Mouse (Mus musculus) C2C12 (cell line): ENCODE measurements around the gene Usp45.

Experiments
- CEBPB ChIP-seq: IDR thresholded peaks from one replicate; pipeline ENCODE4 v1.6.1; 2011; ENCODE audit warnings: low read depth, mild to moderate bottlenecking, control low read depth, moderate library complexity
- CTCF ChIP-seq: IDR thresholded peaks from one replicate; pipeline ENCODE4 v1.5.1; 2011; ENCODE audit not compliant: control insufficient read depth, insufficient read depth, insufficient read length
- MYOG ChIP-seq: IDR thresholded peaks from one replicate; pipeline ENCODE4 v1.6.1; 2011; ENCODE audit not compliant: control insufficient read depth, insufficient read length; ENCODE audit errors: extremely low read depth
- USF1 ChIP-seq: IDR thresholded peaks from one replicate; pipeline ENCODE4 v1.6.1; 2011; ENCODE audit warnings: low read depth, mild to moderate bottlenecking, control low read depth, moderate library complexity

GRCm38 (mm10) chr4:21772306-21772705, 5.3 kb downstream of the Usp45 start:
- TF ChIP-seq CTCF (no peak), CEBPB (no peak), MYOG (no peak), USF1 (no peak)
